Mouse (Mus musculus): ENCODE data around the gene Erich4.

Erich4 gene

DNA sequence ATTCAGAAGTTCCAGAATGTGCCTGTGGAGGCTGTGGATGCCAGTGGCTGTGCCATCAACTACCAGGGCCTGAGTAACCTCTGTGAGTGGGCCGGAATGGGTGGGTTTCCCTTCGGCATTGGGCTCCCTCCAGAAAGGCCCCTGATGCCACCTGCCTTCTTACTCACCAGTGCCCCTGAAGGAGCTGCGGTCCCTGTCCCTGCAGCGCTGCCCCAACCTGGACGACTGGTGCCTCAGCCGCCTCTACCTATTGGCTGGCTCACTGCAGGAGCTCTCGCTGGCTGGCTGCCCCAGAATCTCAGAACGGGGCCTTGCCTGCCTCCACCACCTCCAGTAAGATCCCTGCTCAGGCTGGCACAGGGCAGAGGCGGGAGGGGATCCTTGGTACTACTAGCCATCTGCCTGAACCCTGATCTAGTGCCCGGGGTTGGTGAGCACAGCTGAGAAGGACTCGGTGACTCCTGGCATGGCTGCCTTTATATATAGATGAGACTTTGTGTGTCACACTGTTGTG lies 8.2 kb upstream of the Erich4 start:
- DNase-seq (ENCODE audit: low read depth, low spot score), result no peak

DNA sequence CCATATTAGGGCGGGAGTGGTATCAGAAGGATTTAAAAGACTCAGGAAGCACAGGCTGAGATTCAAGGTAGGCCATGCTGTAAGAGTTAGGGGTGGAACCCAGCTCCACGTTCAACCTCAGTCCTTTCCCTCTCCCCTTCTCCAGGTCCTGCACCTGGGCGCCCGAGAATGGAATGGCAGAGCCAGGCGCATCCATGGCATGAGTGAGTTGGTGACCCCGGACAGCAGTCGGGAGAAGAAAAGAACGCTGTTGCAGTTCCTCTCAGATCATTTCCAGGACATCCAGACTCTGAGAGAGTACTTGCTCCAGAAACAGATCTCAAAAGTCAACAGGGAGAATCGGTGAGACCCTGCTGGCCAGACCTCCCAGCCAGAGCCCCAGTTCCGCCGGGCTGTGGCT lies 5.1 kb upstream of the Erich4 start:
- DNase-seq (ENCODE audit: low read depth, low spot score), result no peak

DNA sequence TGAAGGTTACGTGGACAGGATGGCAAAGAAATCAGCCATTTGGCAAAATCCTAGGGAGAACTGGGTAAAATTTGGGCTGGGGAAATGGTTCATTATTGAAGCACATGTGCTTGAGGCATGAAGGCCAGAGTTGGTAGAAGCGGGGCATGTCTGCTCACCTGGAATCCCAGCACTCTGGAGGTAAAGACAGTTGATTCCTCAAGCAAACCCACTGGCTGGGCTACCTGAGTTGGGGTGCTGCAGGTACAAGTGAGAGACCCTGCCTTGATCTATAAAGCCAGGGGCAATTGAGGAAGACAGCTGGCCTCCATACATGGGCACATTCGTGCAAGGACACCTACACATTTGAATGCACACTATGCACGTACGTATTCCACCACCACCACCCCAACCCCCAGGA lies 4.4 kb upstream of the Erich4 start:
- DNase-seq (ENCODE audit: low read depth, low spot score), result no peak

DNA sequence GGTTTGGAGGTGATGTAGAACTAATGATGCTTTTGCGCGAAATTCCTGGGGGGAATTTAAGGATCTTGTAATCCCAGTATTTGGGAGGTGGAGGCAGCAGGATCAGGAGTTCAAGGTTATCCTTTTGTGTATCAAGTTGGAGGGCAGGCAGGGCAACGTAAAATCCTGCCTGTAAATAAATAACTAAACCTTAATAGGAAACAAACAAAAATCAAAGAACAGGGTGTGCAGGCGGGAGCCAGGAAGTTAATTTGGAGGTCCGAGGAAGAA lies 4.0 kb upstream of the Erich4 start:
- no peak for DNase-seq (ENCODE audit: low read depth, low spot score)

DNA sequence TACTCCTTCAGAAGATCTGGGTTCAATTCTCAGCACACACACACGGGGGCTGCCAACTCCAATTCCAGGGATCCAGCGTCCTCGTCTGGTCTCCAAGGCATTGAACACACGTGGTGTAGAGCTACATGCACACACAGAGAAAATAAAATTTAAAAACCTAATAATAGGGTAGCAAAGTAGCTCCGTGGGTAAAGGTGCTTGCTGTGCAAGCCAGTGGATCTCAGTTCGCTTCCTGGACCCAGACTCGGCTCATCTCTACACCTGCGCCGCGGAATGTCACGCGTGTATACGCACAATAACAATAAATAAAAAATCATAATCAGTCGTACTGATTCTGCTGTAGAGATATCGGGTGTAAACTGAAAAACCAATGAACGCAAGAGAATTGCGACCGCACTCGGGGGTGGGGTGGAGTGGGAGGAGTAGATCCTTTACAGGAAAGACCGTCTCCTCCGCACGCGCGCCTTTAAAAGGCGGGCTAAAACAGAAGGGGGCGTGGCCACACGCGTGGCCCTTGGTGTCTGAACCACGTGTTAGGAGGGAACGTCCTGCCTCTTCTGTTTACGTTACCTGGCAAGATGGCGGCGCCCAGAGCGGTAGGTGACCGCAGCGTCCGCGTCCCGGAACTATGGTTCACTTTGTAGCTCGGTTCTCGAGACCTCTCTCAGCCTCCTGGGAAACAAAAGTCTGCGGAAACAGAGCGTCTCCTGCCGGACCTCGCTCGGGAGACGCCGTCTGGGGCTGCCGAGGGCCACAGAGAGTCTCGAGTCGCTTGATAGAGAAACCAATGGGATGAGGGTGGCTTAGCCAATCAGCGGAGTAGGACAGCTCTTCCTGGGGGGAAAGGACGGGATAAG lies 3.4 kb upstream of the Erich4 start, which contains the start of gene Dmac2:
TSS of gene Dmac2 (plus strand) at position 550 of the 857 bp plus-strand sequence.
- DNase-seq (ENCODE audit: low read depth, low spot score), result peak; percentile 94

DNA sequence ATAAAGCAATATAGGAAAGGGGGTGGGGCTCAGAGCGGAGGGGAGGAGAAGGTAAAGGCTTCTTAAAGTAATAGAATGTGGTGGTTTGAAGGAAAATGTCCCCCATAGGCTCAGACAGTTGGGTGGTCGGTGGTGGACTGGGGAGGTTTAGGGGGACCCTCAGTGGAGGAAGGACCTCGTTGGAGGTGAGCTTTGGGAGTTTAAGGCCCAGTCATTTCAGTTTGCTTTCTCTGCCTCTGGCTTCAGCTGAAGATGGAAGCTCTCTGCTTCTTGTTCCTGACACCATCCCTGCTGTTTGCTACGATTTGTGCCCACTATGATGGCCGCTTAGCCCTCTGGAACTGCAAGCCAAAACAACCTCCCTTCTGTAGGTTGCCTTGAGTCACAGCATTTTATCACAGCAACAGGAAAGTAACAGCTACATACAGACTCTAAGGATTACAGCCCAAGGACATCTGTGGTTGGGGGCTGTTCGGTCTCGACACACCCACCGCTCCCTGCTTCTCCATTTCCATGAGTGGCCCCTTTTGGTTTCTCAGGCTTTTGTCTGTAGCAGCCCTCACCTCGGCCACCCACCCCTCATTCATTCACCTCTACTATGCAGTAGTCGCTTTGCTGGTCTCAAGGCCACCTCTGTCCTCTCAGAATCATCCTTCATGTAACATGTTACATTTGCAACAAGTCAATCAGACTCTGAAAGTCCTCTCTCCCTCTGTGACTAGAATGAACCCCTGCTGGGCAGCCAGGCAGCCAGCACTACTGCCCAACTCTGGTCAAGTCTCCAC lies 1.9 kb upstream of the Erich4 start:
- no peak for DNase-seq (ENCODE audit: low read depth, low spot score)

DNA sequence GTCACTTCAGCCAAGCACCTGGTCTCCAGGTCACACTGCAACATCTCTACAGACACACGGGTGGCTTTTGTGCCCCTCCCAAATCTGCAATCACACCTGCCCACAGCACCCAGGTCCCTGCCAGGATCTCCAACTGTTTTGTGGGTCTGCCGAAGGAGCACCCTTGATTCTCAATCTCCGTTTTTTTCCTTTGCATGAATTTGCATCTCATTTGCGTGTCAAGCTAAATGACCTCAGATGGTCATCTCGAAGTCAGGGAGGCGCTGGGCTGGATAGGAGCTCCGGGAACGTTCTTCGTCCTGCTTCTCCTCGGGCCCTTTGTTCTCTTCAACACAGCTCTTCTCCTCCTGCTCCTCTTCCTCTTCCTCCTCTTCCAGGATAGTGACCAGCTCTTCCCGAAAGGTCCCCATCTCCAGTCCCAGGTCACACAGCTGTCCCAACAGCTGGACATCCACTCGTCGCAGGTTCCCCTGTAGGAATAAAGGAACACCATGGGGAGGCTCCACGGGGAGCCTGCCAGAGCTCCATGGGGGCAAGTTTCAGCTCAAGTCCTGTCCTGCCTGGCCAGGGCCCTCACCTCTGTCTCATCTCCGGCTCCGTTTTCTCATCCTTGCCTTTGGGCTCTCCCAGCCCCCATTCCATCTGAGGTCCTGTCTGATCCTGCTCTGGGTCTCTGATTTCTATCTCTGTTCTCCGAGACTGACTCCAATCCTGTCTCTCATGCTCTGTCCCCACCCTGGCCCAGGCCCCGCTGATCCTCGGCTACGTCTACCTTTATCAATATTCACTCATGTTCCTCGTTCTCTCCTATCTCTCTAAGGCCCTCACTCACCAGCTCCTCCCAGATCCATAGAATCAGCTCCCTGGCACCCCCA lies 624 bp downstream of the Erich4 start:
- no peak for DNase-seq (ENCODE audit: low read depth, low spot score)

DNA sequence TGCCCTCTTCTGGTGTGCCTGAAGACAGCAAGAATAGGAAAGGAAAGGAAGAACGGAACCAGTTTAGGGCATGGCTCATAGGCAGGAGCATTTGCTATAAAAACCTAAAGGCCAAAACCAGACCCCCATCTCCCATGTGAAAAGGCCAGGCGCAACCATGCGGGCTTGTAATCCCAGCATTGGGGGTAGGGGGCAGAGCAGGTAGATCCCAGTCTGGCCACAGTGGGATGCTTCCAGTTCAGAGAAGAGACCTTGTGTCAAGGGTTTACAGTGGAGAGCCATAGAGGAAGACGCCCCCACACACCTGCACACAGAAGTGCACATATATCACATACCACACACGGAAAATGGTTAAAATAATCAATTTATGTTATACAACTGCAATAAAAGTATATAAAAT lies 1.6 kb downstream of the Erich4 start:
- DNase-seq (ENCODE audit: low read depth, low spot score), result no peak

DNA sequence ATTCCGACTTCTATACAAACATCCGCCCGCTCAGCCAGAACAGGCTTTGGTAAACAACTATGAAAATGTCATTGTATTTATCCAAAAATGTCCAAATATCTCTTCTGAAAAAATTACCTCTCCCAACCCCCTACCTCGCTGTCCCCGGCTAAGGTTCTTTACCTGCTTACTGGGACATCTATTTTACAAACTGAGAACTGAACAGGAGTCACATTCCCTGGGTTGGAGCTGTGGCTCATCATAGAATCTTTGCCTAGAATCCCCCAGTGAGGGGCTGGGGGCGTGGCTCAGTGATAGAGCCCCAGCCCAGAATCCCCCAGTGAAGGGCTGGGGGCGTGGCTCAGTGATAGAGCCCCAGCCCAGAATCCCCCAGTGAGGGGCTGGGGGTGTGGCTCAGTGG lies 4.2 kb downstream of the Erich4 start:
- no peak for DNase-seq (ENCODE audit: low read depth, low spot score)

DNA sequence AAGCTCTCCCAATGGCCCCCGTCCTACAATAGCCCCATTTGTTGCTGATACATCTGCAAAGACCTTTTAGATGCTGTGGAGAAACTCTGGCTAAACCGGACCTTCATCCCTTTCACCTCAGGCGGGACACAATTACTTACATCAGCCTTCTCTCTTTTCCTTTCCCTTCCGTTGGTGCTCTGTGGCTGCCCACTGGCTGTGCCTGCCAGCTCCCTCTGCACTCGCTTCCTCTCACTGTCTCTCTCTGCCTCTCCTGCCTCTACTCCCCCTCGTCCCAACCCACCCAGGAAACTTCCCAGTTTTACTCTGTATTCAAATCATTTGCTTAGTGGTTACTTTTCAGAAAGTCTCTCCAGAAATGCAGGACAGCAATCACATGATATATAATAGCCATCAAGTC lies 5.6 kb downstream of the Erich4 start:
- no peak for DNase-seq (ENCODE audit: low read depth, low spot score)

DNA sequence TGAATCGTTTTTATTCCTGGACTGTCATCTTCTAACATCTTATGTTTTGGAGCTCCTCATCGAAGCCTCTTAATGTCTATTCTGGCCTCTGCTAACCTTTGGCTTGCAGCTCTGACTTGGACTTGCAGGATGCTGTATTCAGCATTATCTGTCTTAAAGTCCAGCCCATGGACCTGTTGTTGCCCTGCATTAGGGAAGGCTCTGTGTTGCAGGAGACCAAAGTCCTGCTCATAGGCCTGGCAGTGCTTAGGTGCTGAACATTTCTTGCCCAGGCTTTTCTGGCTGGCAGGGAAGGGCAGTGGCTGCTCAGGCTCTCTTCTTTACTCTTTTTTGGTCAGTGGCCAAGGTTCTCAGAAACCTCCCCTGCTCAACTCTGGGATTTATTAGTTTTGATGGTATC lies 8.5 kb downstream of the Erich4 start:
- DNase-seq (ENCODE audit: low read depth, low spot score), result no peak

DNA sequence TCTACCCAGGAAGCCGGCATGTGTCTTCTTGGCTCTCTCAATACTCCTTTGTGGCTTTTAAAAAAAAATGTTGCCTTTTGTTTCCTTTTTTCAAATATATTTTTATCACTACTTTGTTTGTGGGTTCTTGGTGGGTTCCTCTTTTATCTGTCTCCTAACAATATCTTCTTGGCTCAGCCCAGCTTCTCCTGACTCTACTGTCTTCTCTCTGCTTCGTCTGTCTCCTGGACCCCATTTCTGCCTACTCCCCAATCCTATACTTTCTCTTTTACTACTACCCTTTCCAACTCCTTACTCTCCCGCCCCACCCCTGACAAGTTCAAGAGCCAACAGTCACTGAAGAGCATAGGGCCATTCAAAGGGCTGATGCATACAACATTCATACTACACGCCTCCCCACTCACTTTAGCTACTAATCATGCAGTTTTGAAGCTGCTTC lies 9.0 kb downstream of the Erich4 start:
- no peak for DNase-seq (ENCODE audit: low read depth, low spot score)

DNA sequence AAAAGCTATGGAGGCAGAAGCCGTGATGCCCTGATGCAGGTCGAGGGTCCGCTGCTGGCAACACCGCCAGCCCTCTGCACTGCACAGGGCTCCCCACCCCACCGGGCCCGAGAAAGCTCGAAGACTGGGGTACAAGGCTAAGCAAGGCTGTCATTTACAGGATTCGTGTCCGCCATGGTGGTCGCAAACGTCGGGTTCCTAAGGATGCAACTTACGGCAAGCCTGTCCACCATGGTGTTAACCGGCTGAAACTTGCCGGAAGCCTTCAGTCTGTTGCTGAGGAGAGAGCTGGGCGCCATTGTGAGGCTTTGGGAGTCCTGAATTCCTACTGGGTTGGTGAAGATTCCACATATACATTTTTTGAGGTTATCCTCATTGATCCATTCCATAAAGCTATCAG lies 14.3 kb downstream of the Erich4 start:
- no peak for DNase-seq (ENCODE audit: low read depth, low spot score)

DNA sequence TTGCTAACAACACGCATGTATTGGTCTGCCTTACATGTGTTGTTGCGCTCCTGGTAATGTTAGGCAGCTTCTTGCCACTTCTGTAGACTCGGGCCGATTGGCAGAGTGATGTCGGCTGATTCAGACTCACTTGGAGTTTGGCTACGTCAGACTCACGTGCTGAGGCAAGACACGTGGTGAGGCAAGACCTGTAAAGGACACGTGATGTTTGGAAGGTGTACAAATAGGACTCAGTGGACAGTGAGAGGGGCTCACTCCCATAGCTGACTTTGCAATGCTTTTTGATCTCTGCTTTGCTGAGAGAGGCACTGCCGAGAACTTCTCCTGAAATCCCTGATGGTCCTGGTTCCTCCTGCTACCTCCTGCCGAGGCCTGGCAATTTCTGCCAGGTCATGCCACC lies 15.0 kb downstream of the Erich4 start:
- DNase-seq (ENCODE audit: low read depth, low spot score), result no peak

DNA sequence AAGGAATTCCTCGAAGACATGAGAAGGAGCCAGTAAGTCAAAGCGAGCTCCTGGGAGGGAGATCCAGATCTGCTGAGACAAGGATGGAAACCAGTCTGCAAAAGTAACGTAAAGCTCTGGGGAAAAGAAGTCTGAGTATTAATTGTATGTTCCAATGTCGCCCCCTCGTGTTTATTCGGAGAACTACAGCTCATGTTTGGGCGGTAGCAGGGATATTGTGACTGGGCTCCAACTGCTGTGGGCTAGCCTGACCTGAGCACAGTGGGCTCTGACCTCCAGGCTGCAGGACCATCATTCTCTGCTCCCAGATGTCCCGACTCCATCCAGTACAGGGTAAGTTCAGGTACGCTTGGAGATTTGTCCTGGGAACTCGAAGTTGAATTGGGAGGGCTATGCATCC lies 16.0 kb downstream of the Erich4 start:
- DNase-seq (ENCODE audit: low read depth, low spot score), result peak; percentile 65

DNA sequence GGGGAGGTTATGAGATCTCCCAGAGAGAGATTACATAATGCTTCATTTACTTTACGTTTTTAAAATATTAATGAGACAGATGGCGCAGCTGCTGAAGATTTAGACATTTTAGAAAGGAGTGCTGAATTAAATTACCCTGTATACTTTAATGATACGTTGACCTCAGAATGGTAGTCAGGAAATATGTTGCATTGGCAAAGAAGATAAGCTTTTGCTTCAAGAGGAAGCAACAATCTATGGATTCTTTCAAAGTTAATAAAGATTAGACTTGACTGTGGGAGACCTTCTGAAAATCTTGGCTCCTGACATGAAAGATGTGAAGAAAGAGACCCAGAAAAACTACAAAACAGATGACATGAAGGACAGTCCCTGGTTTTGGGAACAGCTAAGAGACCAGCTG lies 21.8 kb downstream of the Erich4 start:
- DNase-seq (ENCODE audit: low read depth, low spot score), result no peak

DNA sequence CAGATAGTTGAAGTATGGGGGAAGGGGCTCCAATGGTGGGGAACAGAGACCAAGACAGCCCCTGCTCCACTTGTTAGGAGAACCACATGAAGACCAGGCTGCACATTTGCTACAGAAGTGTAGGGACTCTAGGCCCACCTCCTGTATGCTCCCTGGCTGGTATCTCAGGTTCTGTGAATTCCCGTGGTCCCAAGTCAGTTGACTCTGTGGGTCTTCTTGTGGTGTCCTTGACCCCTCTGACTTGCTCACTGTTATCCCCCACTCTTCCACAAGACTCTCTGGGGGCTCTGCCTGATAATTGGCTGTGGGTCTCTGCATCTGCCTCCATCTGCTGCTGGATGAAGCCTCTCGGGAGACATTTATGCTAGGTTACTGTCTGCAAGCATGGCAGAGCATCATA lies 24.5 kb downstream of the Erich4 start:
- DNase-seq (ENCODE audit: low read depth, low spot score), result no peak

DNA sequence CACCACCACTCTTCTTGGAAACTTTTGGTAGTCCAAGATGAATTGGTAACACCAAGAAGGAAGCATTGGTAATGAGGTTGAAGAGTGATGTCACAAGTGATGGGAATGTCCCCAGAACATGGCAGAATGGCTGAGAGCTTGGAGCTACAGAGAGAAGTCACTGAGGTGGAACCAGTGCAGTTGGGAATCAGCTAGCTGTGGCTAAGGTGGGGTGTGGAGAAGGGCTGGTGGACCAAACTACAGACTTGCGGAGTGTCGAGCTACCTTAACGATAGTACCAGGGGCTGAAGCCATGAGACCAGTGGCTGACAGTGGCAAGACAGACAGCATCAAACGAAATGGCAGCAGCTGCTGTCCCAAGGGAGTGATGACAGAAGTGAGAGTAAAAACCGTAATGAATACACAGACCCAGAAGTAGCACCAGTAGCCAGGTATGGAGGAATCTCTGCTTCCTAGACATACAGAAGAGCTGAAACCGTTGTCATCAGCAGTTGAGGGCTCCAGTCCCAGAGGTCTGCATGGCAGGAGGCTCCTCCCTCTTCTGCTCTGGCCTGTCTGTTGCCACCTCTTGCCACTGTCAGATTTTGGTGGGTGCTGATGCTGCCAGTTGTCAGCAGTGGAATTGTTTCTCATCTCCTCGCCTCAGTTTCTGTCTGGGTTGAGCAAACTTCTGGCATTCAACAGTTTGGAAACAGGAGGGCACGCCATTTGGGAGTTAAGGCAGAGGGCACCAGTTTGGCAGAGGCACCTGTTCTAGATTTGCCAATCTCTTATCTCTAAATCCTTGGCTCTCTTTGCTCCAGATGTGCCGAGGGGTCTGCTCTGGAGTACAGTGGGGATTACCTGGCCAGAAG lies 30.1 kb downstream of the Erich4 start:
- DNase-seq (ENCODE audit: low read depth, low spot score), result no peak

DNA sequence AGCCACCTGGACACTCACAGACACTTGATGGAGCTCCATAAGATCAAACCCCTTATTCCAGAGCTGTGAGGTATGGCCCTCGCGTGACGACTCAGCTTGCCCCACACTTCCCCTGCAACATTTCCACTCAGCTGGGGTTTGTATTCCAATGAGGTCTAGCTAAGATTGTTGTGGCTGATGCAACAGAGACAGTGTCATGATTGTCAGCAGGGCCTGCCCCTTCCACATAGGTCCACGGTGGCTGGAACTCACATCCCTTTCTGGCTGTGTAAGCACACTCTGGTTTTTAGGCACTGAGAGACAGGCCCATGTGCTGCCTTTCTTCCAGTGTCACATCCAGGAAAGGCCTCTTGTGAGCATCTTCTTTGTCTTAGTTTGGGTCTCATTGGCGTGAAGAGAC lies 31.0 kb downstream of the Erich4 start:
- no peak for DNase-seq (ENCODE audit: low read depth, low spot score)

DNA sequence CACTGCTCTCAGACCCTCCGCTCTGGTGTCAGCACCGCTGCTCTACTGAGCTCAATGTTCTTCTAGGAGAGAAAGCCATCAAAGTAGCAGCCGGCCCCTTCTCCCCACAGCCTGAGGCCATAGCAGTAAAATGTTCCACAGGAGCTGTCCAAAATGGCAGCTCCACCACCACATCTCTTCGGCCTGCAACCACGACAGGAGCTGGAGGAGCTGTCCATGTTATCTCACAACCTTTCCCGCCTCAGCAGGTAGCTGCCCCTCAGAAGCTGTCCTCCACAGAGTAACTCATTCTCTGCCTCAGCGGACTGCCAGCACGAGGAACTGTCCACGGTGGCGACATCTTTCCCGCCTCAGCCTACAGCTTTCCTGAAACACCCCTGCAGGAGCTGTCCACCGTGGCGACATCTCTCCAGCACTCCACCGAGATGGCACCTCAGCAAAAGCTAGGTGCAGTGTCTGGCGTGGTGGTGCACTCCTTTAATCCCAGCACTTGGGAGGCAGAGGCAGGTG lies 33.3 kb downstream of the Erich4 start:
- DNase-seq (ENCODE audit: low read depth, low spot score), result no peak

DNA sequence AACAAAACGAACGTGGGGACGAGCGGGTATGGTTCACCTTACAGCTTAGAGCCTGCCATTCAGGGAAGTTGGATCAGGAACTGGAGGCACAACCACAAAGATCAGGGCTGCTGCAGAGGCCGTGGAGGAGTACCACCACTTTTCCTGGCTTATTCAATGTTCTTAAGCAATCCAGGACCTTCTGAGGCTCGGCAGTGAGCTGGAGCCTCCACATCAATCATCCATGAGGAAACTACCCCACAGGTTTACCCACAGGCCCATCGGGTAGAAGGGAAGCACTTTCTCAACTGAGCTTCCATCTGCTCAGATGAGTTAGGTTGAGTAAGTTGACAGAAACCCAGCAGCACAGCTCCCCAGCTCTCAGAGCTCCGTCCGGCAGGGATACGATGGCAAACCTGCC lies 36.3 kb downstream of the Erich4 start:
- no peak for DNase-seq (ENCODE audit: low read depth, low spot score)

Measured in embryo, embryonic 11.5 days (tissue).